Mouse (Mus musculus) yolk sac, embryonic 10.5 days (tissue): Measurements from ENCODE around the gene Abhd14b.
"Not testable (repeated sequence)": the region's sequence is repeated elsewhere in the genome, so short reads cannot be mapped to it uniquely, and the experiment has no call there.

ENCODE experiments used
- DNase-seq: peaks from one replicate; pipeline ENCODE4 v3.0.0-alpha.2; 2017; ENCODE audit warnings: low spot score

Abhd14b gene

DNA sequence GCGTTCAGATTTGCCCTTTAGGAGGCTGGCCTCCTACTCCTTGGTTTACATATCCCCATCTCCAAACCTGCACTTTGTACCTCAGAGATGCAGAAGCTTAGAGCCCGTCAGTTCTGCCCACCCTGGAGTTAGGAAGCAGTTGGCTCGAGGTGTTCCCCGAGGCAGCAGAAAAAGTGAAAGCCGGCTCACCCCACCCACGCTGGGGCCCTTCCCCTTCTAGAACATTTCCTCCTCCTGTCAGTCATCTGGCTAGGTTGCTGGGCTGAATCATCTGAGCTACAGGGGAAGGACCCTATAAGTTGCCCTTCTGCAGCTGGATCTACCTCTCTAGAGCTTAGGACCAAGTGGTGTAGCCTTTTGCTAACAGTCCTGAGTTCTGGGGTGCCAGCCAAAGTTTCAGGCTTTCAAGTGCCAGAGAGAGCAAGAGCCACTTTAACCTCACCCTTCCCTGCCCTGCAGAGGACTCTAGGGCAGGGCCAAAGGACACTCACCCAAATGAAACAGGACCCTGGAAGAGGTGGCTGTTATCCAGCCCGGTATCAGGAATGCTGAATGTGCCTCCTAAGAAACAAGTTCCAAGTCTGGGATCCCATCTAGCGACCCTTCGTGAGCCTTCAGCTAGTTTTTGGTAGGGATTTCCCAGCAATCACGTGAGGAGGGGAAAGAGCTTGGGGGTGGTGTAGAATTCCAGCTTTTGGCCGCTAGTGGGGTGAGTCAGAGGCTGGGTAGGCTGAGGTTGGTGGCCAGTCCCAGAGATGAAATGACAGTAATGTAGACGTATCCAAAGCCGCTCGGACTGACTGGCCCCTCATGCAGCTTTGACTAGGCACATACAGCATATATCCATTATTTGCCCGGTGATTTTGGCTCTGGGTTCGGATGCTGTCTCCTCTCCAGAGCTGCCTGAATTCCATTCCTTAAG lies 29.0 kb downstream of the Abhd14b start:
- no peak for DNase-seq

DNA sequence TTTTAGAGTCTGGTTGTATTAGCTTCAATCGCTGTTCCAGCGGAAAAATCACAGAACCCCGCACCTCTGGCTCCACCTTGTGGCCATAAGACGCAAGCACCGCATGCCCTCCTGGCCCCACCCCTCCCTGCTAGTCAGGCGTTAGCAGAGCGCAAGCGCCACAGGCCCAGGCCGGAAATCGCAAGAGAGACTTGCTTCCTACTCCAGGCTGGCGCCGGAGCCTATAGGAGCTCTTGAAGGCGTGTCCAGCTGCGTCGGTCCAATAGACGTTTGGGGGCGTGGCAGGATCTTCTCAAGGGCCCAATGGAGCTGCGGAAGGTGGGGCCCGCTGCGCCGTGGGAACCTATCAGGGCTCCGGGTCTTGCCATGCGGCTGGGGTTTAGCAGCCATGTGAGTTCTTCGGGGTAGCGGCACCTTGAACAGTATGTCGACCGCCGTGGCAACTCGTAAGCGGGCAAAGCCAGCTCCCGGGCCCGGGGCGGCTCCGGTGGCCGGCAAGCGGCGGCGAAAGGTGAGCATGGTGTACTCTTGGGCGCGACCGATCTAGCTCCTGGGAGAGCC lies 29.7 kb downstream of the Abhd14b start, which contains the start of gene Parp3:
Parp3 (minus strand) TSS at position 26 of the 561 bp plus-strand sequence.
- DNase-seq = peak; percentile 99

DNA sequence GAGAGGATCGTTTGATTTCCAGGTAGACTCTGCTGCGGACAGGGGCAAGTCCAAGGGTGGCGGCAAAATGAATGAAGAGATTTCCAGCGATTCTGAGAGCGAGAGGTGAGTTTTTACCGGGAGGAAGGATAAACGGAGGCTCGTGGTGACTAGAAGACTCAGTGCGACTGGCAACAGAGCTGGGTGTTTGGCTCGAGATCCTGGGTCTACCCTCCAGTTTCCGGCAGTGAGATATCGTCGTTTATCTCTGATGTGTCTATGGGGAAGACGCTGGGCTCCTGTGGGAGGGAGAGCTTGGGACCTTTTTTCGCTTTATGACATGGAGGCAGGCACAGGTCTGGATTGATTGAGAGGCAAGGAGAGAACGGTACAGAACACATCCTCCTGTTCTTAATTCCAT lies 30.4 kb downstream of the Abhd14b start:
- no peak for DNase-seq

DNA sequence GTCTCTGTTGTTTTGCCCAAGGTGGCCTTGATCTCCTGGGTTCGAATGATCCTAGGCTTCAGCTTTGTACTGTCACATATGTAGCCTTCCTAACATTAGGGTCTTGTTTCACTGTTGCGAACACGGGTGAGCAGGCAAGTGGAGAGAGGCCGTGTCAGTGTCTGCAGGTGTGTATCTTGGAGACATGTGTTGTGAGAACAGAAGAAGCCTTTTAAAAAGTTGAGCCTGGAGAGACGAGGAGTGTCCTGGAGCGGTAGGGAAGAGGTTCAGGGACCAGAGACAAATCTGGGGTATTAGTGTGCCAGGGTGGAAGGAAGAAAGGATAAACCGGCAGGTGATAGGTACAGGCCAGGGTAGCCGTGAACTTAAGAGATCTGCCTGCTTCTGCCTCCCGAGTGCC lies 30.8 kb downstream of the Abhd14b start:
- DNase-seq = no peak

DNA sequence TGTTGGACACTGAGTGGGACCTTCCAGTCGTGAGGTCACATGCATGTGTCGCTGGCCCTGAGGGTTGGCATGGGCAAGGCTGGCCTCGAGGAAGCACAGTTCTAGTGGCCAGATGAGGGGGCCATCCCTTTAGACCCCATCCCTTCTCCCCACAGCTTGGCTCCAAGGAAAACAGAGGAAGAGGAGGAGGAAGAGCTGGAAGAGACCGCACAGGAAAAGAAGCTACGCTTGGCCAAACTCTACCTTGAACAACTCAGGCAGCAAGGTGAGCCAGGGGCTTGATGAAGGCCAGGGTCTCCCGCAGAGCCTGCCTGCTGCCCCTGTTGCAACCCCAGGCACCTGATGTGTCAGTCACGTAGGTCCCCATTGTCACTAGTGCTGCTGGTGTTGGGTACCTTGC lies 33.3 kb downstream of the Abhd14b start:
- DNase-seq = no peak

DNA sequence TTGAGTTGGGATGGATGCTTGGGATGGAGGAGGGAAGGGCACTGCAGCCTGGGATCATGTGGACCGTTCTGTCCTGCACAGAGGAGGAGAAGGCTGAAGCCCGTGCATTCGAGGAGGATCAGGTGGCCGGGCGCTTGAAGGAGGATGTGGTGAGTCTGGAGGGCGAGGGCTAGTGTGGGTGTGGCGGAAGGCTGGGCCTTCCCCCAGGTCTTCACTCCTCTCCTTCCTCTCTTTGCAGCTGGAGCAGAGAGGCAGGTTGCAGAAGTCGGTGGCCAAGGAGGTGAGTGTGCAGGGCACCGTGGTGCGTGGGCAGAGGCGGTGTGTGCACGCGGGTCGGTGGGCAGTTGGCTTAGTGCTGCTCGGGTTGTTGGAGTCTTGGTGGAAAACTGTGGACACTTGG lies 33.8 kb downstream of the Abhd14b start:
- no peak for DNase-seq

DNA sequence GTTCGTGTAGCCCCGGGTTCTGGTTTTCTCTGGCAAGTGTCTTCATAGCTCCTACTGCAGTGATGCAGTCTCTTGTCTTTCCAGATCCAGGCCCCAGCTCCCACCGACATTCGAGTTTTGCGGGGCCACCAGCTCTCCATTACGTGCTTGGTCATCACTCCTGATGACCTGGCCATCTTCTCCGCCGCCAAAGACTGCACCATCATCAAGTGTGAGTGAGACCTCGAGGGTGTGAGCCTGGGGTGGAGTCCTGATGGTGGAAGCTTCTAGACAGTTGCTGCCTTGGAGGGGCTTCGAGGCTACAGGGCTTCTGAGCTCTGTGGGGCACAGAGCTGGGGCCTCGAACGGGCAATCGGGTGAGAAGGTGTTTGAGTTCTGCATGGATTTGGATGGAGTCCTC lies 34.4 kb downstream of the Abhd14b start:
- no peak for DNase-seq

DNA sequence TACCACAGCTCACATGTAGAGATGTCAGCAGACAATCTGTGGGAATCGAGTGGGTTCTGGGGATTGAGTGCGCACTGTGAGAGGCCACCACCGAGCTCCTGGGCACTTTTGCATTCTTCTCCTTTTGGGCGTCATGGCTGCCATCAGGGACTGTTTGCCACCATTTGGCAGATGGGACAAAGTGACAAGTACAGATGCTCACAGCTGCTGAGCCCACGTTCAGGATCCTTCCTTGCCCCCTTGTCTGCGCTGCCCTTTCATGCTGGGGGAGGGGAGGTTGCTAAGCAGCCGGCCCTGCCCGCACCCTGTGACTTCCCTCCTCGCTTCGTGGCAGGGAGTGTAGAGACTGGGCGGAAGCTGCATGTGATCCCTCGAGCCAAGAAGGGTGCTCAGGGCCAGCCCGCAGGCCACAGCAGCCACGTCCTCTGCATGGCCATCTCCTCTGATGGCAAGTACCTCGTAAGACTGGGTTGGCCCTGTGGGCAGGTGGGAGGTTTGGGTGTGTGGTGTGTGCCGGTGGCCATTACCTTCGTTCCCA lies 35.4 kb downstream of the Abhd14b start:
- no peak for DNase-seq

DNA sequence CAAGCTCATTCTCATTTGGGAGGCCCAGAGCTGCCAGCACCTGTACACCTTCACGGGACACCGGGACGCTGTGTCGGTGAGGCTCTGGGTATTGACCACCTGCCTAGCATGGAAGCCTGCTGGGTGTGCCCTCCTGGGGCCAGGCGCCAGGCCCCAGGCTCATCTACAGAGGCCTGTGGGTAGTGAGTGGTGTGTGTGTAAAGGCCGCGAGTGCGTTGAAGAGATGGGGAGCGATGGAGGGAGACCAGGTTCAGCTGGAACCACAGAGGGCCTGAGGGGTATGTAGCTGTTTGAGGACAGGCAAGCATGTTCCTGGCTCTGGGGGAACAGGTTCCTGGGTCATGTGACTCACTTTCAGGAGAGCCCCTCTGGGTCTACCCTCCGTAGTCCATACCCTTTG lies 35.9 kb downstream of the Abhd14b start:
- no peak for DNase-seq

DNA sequence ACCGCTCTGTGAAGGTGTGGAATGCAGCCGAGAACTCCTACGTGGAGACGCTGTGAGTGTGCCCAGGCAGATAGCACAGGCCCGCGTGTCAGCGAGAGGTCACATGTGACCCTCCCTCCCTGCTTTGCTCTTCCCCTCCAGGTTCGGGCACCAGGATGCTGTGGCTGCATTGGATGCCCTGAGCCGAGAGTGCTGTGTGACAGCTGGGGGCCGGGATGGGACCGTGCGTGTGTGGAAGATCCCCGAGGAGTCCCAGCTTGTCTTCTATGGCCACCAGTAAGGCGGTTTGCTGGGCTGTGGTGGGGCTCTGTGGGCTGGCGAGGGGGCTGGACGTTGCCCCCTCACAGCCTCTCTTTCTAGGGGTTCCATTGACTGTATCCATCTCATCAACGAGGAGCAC lies 36.3 kb downstream of the Abhd14b start:
- DNase-seq = no peak

DNA sequence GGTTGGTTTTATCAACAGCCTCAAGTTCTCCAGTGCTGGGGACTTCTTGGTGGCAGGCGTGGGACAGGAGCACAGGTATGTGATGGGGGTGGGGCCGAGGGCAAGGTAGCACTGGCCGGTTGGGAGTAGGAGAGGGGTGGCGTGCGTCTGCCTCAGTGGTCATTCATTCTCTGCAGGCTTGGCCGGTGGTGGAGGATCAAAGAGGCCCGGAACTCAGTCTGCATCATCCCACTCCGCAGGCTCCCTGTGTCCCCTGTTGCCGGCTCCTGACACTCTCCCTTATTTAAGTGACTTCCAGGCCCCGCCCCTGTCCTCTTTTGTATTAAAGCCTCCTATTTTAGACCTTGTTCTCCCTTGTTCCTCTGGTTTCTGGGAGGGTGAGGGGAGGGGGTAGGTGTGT lies 37.8 kb downstream of the Abhd14b start:
- no peak for DNase-seq

DNA sequence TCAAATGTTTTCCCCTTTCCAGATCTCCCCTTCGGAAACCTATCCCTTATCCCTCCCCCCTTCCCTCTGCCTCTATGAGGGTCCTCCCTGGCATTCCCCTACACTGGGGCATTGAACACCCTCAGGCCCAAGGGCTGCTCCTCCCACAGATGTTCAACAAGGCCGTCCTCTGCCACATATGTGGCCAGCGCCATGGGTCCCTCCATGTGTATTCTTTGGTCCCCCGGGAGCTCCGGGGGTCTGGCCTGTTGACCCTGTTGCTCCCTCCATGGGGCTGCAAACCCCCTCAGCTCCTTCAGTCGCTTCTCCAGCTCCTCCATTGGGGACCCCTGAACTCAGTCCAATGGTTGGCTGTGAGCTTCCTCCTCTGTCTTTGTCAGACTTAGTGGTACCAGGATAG lies 40.3 kb downstream of the Abhd14b start:
- DNase-seq = not testable (repeated sequence)

DNA sequence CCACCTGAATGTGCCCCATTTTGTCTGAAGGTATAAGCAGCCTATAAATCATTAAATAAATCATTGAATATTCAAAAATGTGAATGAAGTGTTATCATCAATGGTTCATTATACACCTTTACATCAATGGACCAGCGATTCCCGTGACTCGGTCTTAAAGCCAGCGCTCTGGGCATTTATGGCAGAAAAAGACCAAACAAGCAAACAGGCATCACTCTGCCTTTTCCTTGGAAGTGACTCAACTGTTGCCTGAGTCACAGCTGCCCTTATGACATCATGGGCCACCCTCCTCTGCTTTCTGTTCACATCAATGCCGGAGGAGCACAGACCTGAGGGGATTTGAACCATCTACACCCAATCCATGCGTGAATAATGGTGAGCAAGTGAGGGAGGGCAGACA lies 52.4 kb downstream of the Abhd14b start, which contains the start of gene Iqcf1:
Iqcf1 (plus strand) TSS at position 301 of the 400 bp plus-strand sequence.
- DNase-seq = no peak

DNA sequence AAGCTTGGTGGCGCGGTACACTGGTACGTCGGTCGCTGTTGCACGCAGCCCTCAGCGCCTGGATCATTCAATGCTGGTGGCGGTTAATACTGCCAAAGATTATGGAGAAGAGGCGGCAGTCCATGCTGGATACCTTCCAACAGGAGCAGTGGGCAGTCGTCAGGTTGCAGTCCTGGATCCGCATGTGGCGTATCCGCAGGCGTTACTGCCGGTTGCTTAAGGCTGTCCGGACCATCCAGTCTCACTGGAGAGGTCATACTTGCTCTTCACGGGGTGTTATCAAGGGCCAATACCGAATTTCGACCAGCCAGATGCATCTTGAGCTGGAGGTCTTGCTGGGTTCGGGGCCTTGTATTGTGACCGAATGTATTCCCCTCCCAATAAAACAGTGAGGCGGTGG lies 54.6 kb downstream of the Abhd14b start:
- no peak for DNase-seq
